Mouse (Mus musculus) heart, embryonic 16.5 days (tissue): ENCODE results near the gene Tmem210. TPM values are rescaled to one million over a fixed set of nuclear protein-coding genes. Genes with fewer than 3 reads are reported as not detected.

Experiments used
- ATAC-seq: fragments of 200-750 bp; cut with Nextera tagmentation; replicated peaks from 2 replicates; pipeline ENCODE4 v1.8.0; 2017; ENCODE audit warnings: moderate number of reproducible peaks; ENCODE audit not compliant: insufficient read depth, low FRiP score; ENCODE audit errors: extremely low read depth
- H3K27ac ChIP-seq: fragments of 300-500 bp; sonication (generic); 2 replicates; pipeline ENCODE4 v1.5.1; 2014; ENCODE audit warnings: mild to moderate bottlenecking, low read length, control low read depth, moderate library complexity
- H3K27me3 ChIP-seq: fragments of 300-500 bp; sonication (generic); 2 replicates; pipeline ENCODE4 v1.6.1; 2014; ENCODE audit warnings: low read length, mixed read lengths; ENCODE audit not compliant: control insufficient read depth, insufficient read depth
- H3K36me3 ChIP-seq: fragments of 300-500 bp; sonication (generic); 2 replicates; pipeline ENCODE4 v1.6.1; 2014; ENCODE audit not compliant: control insufficient read depth, insufficient read depth
- H3K4me1 ChIP-seq: fragments of 300-500 bp; sonication (generic); 2 replicates; pipeline ENCODE4 v1.6.1; 2014; ENCODE audit warnings: low read length, mixed read lengths; ENCODE audit not compliant: control insufficient read depth, insufficient read depth
- H3K4me2 ChIP-seq: fragments of 300-500 bp; sonication (generic); 2 replicates; pipeline ENCODE4 v1.6.1; 2014; ENCODE audit warnings: low read depth, mild to moderate bottlenecking, control low read depth, low read length
- H3K4me3 ChIP-seq: fragments of 300-500 bp; sonication (generic); 2 replicates; pipeline ENCODE4 v1.5.1; 2014; ENCODE audit warnings: mild to moderate bottlenecking, control low read depth, low read length
- H3K9ac ChIP-seq: fragments of 300-500 bp; sonication (generic); 2 replicates; pipeline ENCODE4 v1.6.1; 2014; ENCODE audit warnings: low read length, control low read depth
- H3K9me3 ChIP-seq: fragments of 300-500 bp; sonication (generic); replicated peaks from 2 replicates; pipeline ENCODE4 v1.6.1; 2016; ENCODE audit warnings: low read length; ENCODE audit not compliant: control insufficient read depth
- WGBS: fragments of 180-500 bp; shearing (Covaris S2); extraction: QIAGEN DNeasy Blood & Tissue Kit; methylation state at CpG from one replicate; pipeline ENCODE4 v1.1.7; 2014; 5-methylcytosine and 5-hydroxymethylcytosine counted together
- polyA plus RNA-seq: library from polyadenylated mRNA; unstranded; fragments of >200 nt; fragmentation: Nextera tagmentation; extraction: Ambion mirVana; gene quantifications from 2 replicates; pipeline ENCODE4 v1.2.1, GENCODE M21; 2015

The Tmem210 gene
- polyA plus RNA-seq, 1 experiment from 2014 or later = not detected

DNA sequence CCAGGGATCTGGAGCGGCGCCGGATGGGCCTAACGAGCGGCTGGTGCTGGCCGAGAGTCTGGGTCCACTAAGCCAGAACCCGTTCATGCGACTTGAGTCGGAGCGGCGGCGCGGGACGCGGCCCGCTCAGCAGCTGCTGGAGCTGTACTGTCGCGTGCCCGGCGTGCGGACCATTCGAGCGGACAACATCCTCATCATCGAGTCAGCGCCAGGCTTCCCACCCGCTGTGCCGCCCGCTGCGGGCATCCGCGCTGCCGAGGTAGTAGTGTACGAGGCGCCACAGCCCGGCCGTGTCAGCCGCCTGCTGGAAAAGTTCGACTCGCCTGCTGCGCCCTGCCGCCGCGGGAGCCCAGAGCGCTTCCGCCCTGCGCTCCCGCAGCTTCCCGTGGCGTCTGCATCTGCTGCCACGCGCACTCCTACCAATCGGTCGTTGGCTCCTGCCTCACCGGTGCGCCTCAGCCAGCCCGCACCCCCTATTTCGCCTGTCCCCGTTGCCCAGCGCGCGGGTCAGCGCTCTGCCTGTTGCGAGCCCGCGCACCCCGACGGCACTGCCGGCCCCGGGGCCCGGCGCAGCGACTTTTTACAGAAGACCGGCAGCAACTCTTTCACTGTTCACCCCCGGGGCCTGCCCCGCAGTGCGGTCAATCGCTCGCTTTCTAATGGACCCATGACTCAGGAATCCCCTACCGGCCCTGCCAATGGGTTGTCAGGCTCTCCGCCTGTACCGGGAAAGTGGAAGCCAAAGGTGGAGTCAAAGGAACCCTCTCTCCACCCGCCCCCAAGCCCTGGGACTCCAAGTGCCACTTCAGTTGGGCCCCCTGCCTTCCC is 24.9 kb upstream of the Tmem210 start:
- under 1% methylated on average over 78 of the region's 82 CpGs for WGBS
- no peaks in the 10 kb centered on the region for H3K36me3 ChIP-seq
- H3K27ac ChIP-seq = no peak overlapping the region
- peaks cover 8% of the 10 kb centered on the region for H3K27me3 ChIP-seq
- peak overlapping the region; percentile 78 for H3K9ac ChIP-seq
- peak overlapping the region; percentile 94 for H3K4me2 ChIP-seq
- peaks cover 34% of the 10 kb centered on the region for H3K4me1 ChIP-seq
- H3K4me3 ChIP-seq = peak overlapping the region; percentile 86
- ATAC-seq = peak; percentile 8; the same call in 1 of the 2 replicates
- no peaks in the 10 kb centered on the region for H3K9me3 ChIP-seq

DNA sequence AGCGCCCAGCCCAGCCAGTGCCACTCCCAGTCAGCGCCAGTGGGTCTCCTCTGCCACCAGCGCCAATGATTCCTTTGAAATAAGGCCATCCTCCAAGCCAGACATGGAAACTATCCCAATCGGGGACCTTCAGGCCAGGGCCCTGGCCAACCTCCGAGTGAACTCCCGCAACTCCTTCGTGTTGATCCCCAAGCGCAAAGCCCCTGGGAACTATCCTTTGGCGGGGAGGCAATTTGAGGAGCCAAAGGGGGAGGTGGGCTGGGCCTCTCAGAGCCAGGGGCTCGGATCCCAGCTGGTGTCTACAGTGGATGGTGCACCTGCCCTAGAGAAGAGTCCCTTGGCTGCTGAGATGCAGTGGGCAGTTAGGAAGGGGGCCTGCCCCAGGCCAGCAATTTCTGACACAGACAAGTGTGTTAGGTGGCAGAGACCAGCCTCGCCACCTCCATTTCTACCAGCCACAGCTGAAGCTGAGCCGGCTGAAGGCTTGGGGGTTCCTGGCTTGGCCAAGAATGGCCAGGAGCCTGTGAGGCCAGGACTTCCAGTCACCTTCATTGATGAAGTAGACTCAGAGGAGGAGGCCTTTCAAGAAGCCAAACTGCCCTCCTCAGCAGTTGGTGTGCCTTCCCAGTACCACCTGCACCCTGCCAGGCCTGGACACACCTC is 24.2 kb upstream of the Tmem210 start:
- Histone ChIP-seq H3K27ac (no peak overlapping the region), H3K36me3 (no peaks in the 10 kb centered on the region), H3K4me1 (peaks cover 34% of the 10 kb centered on the region), H3K27me3 (peaks cover 8% of the 10 kb centered on the region), H3K4me3 (peak overlapping the region; percentile 86), H3K9me3 (no peaks in the 10 kb centered on the region), H3K9ac (peak overlapping the region; percentile 78), H3K4me2 (peak overlapping the region; percentile 94)
- WGBS = 25% methylated on average over 12 of the region's 12 CpGs
- ATAC-seq = no peak

- Histone ChIP-seq H3K4me2 (no peak overlapping the region), H3K27ac (no peak overlapping the region), H3K9me3 (no peaks in the 10 kb centered on the region), H3K4me1 (peaks cover 34% of the 10 kb centered on the region), H3K4me3 (no peak overlapping the region), H3K36me3 (no peaks in the 10 kb centered on the region), H3K9ac (no peak overlapping the region), H3K27me3 (peaks cover 8% of the 10 kb centered on the region)
- no peak for ATAC-seq
- WGBS = 66% methylated on average over 5 of the region's 5 CpGs
These were observed 23.7 kb upstream of the Tmem210 start for GRCm38 (mm10) chr2:25264286-25264660.

GRCm38 (mm10) chr2:25264851-25265250 is 23.1 kb upstream of the Tmem210 start:
- Histone ChIP-seq H3K4me1 (peaks cover 34% of the 10 kb centered on the region), H3K9ac (no peak overlapping the region), H3K36me3 (0 out of 2 replicates have a peak, but pooled peaks cover 4% of the 10 kb centered on the region), H3K4me3 (no peak overlapping the region), H3K27me3 (peaks cover 8% of the 10 kb centered on the region), H3K9me3 (no peaks in the 10 kb centered on the region), H3K27ac (no peak overlapping the region), H3K4me2 (no peak overlapping the region)
- 59% methylated on average over 3 of the region's 3 CpGs for WGBS
- ATAC-seq = no peak

- Histone ChIP-seq H3K27ac (no peak overlapping the region), H3K9me3 (no peaks in the 10 kb centered on the region), H3K27me3 (peaks cover 8% of the 10 kb centered on the region), H3K9ac (peak overlapping the region; percentile 45; the same call in 1 of the 2 replicates), H3K4me3 (no peak overlapping the region), H3K4me1 (peaks cover 37% of the 10 kb centered on the region), H3K36me3 (peaks cover 11% of the 10 kb centered on the region; the same call in 1 of the 2 replicates), H3K4me2 (peak overlapping the region; percentile 17; the same call in 1 of the 2 replicates)
- ATAC-seq = no peak
- 51% methylated on average over 6 of the region's 6 CpGs for WGBS
These were observed 21.9 kb upstream of the Tmem210 start for GRCm38 (mm10) chr2:25265897-25266656.

DNA sequence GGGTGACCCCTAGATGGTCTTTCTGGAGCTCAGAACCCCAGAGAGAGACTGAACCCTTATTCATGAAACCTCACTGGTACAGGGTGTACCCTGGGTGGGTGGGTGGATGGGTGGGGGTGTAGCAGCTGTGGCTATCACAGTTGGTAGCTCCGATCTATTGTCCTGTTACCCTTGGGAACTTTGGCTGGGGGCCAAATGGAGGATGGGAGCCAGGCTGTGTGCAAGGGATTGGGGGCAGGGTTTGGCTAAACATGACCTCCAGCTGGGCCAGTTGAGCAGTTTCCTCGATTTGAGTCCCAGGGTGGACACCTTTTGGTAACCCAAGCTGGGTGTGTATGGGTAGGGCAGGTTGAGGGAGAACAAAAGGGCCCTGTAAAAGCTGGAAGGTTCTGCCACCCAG is 21.2 kb upstream of the Tmem210 start:
- Histone ChIP-seq H3K4me2 (0 out of 2 replicates have a peak overlapping the region, but pooled peaks have one; percentile 13), H3K27ac (no peak overlapping the region), H3K9ac (no peak overlapping the region), H3K27me3 (peaks cover 8% of the 10 kb centered on the region), H3K36me3 (peaks cover 11% of the 10 kb centered on the region; the same call in 1 of the 2 replicates), H3K4me1 (peaks cover 43% of the 10 kb centered on the region), H3K4me3 (no peak overlapping the region), H3K9me3 (no peaks in the 10 kb centered on the region)
- 36% methylated on average over 2 of the region's 2 CpGs for WGBS
- ATAC-seq = no peak

- no peak for ATAC-seq
- no peaks in the 10 kb centered on the region for H3K9me3 ChIP-seq
- H3K9ac ChIP-seq = no peak overlapping the region
- no peak overlapping the region for H3K27ac ChIP-seq
- H3K4me3 ChIP-seq = no peak overlapping the region
- no peak overlapping the region for H3K4me2 ChIP-seq
- peaks cover 11% of the 10 kb centered on the region; the same call in 1 of the 2 replicates for H3K36me3 ChIP-seq
- H3K27me3 ChIP-seq = peaks cover 8% of the 10 kb centered on the region
- peaks cover 43% of the 10 kb centered on the region for H3K4me1 ChIP-seq
These were observed 20.7 kb upstream of the Tmem210 start for GRCm38 (mm10) chr2:25267241-25267640.

DNA sequence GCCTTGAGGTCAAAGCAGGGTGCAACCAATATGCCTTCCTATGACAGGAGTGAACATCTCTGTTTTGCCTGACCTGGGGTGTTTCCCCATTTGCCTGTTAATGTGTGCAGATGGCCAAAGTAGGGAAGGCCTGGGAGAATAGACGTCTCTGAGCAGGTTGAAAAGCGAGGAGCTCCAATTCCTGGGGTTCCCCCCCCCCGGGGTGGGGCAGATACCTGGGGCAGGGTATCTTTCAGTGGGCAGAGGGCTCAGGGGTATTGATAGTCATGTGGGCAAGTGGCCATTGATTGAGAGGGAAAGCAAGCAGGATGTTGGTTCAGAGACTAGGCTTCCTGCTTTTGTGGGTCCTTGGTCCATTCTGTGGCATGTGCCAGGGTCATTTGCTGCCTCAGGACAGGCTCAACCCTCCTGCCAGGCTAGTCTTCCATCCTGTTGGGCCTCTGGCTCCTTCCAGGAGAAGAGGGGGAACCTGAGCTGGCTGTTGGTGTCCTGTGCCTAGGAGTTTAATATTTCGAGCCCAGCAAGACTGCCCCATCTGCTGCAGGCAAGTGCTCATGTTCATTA is 20.1 kb upstream of the Tmem210 start:
- WGBS = 67% methylated on average over 4 of the region's 4 CpGs
- Histone ChIP-seq H3K27ac (no peak overlapping the region), H3K4me1 (peaks cover 43% of the 10 kb centered on the region), H3K9ac (no peak overlapping the region), H3K27me3 (peaks cover 8% of the 10 kb centered on the region), H3K4me3 (no peak overlapping the region), H3K36me3 (peaks cover 11% of the 10 kb centered on the region; the same call in 1 of the 2 replicates), H3K4me2 (no peak overlapping the region), H3K9me3 (no peaks in the 10 kb centered on the region)
- ATAC-seq = no peak
